Mouse (Mus musculus) CD8-positive naive resting alpha-beta T cell, adult 2 months (primary cell): Measurements from ENCODE around the gene Cby3.

Experiments
- DNase-seq, 2 experiments: peaks; one replicate each; pipeline ENCODE4 v3.0.0; 2022; ENCODE audit warnings: low read depth in 2 of 2, low spot score in 2 of 2

Cby3 gene

GRCm38 (mm10) chr11:50388217-50388929 lies 34.1 kb downstream of the Cby3 start:
- DNase-seq: no peak

GRCm38 (mm10) chr11:50389011-50389410 lies 34.7 kb downstream of the Cby3 start:
- DNase-seq: no peak

GRCm38 (mm10) chr11:50389616-50390015 lies 35.4 kb downstream of the Cby3 start:
- no peak for DNase-seq

GRCm38 (mm10) chr11:50391272-50391960 lies 37.2 kb downstream of the Cby3 start:
- DNase-seq: no peak

GRCm38 (mm10) chr11:50393306-50393705 lies 39.0 kb downstream of the Cby3 start:
- no peak for DNase-seq

- no peak for DNase-seq
Measured at GRCm38 (mm10) chr11:50394731-50395130, 40.5 kb downstream of the Cby3 start.

GRCm38 (mm10) chr11:50396766-50397307 lies 42.6 kb downstream of the Cby3 start:
- no peak for DNase-seq

- no peak for DNase-seq
Measured at GRCm38 (mm10) chr11:50397316-50397715, 43.1 kb downstream of the Cby3 start.

- no peak for DNase-seq
Measured at GRCm38 (mm10) chr11:50398803-50399202, 44.5 kb downstream of the Cby3 start.

GRCm38 (mm10) chr11:50402481-50402880 lies 48.2 kb downstream of the Cby3 start:
- no peak for DNase-seq

GRCm38 (mm10) chr11:50403367-50404014 lies 49.2 kb downstream of the Cby3 start:
- DNase-seq: no peak

GRCm38 (mm10) chr11:50407235-50407634 lies 53.0 kb downstream of the Cby3 start:
- no peak for DNase-seq
